Mouse (Mus musculus): Measurements from ENCODE around the gene Taf8.
A peak's percentile ranks its signal among the peaks of the same experiment; 100 is the strongest.

Gene Taf8

GRCm38 (mm10) chr17:47501946-47502706, at the start of gene Taf8:
TSS of gene Taf8 (minus strand) at chr17:47502292.
- peak; percentile 92 for DNase-seq (ENCODE audit: low spot score in 2 of 2)

DNA sequence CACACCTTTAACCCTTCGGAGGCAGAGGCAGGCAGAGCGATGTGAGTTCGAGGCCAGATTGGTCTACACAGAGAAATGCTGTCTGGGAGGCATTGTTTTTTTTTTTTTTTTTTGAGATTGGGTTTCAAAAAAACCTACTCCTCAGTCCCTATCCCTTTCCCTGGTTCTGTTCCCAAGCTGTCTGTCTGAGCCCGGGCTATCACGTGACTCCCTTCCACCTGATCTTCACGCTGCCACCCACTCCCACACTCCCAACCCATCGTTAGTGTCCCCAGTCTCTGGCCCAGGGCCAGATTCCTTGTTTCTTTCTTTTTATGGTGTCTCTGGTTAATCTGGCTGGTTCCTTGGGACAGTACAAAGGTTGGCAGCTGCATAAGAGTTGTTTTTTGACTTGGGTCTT, 49.0 kb upstream of the Taf8 start:
- no peak for DNase-seq (ENCODE audit: low spot score in 2 of 2)

DNA sequence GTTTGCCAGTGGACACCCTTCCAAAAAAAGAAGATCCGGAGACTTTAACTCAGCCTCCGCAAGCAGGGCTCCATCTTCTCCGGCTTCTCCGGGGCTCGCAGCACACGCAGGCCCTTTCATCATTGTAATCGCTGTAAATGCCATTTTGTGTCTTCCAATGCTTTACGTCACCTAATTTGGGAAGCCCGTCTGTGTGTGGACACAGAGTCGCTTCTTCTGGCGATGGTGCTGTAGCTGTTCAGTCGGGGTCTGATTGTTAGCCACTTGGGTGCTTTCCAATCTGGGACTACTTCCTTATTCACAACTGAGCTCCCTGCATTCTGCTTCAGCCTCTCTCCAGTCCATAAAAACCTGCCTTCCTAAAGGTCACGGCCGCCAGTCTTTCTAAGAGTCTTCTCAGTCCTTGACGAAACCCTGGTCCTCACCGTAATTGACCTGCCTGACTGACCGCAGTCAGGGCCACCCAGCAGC, 43.8 kb upstream of the Taf8 start:
- DNase-seq (ENCODE audit: low spot score in 2 of 2) = no peak

GRCm38 (mm10) chr17:47545154-47545553, 43.1 kb upstream of the Taf8 start:
- DNase-seq (ENCODE audit: low spot score in 2 of 2) = no peak

- DNase-seq (ENCODE audit: low spot score in 2 of 2) = no peak
These were observed 41.1 kb upstream of the Taf8 start for GRCm38 (mm10) chr17:47543051-47543650.

DNA sequence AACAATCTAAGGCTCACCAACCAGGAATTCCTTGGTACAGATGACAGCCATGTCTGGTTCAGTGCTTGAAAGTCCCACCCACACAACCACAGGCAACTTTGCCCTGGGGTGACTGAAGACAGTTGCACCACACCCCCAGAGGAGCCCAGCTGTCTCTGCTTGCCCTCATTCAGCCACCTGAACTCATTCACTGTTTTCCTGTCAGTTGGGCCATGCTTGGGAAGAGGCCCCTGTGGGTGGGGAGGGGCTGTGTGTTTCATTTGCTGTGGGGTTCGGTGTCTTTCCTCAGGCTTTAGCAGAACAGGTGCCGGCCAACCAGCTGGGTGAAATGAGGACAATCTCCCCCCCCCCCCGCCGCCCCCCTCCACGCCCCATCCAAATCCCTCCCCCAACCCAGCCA, 40.0 kb upstream of the Taf8 start:
- DNase-seq (ENCODE audit: low spot score in 2 of 2) = no peak

DNA sequence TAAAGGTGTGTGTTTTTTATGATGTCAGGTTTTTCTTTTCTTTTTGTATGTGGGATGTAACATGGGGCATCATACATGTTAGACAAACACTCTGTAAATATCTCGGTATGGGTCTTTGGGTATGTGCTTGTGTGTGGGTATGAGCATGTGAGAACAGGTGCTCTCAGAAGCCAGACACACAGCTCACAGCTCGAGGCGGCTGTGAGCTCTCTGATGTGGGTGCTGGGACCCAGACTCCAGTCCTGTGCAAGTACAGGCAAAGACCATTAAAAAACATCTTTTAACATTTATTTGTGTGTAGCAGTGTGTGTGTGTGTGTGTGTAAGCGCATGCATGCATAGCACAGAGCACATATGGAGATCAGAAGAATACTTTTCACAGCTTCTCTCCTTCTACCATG, 37.0 kb upstream of the Taf8 start:
- no peak for DNase-seq (ENCODE audit: low spot score in 2 of 2)

DNA sequence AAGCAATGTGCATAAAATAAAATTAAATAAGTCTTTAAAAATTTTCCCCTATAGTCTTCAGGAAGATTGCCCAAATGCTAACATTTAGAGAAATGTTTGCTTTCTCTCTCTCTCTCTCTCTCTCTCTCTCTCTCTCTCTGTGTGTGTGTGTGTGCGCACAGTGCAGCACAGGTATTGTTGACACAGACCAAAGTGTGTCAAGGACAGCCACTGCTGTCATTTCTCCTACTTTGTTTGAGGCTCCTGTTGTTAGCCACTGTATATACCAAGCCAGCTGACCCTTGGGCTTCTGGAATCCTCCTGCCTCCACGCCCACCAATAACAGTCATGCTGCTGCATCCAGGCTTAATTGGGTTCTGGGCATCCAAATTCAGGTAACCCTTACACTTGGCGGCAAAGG, 36.0 kb upstream of the Taf8 start:
- no peak for DNase-seq (ENCODE audit: low spot score in 2 of 2)

GRCm38 (mm10) chr17:47535812-47536236, 33.7 kb upstream of the Taf8 start:
- DNase-seq (ENCODE audit: low spot score in 2 of 2) = no peak

GRCm38 (mm10) chr17:47533691-47534090, 31.6 kb upstream of the Taf8 start:
- no peak for DNase-seq (ENCODE audit: low spot score in 2 of 2)

GRCm38 (mm10) chr17:47532364-47532763, 30.3 kb upstream of the Taf8 start:
- no peak for DNase-seq (ENCODE audit: low spot score in 2 of 2)

DNA sequence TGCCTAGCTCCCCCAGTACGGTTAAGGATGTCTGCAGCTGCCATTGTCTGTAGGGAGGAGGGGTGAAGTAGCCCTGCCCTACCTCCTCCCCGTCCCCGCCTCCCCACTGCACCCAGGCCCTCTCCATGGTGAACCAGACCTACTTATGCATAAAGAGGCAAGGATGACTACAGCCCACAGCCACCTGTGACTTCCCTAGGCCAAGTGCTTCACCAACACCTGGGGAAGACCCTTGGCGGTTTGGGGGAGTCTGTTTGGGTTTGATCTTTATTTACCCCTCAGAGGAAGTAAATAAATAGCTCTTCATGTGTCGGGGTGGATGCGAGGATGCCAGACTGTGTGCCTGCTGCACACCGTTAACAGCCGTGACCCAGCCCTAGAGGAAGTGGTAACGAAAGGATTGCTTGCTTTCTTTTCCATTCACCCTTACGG, 29.3 kb upstream of the Taf8 start:
- no peak for DNase-seq (ENCODE audit: low spot score in 2 of 2)

DNA sequence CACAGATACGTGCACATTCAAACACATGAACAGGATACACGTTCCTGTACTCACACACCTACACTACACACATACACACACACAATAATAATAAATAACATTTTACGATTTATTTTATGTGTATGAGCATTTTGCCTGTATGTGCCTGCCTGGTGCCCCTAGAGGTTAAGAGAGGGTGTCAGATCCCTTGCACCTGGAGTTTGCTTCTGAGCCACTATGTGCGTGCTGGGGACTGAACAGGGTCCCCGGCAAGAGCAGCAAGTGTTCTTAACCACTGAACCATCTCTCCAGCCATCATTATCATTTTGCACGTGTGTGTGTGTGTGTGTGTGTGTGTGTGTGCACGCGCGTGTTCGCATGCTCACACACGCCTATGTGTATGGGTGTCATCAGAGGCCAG, 27.5 kb upstream of the Taf8 start:
- DNase-seq (ENCODE audit: low spot score in 2 of 2) = no peak

DNA sequence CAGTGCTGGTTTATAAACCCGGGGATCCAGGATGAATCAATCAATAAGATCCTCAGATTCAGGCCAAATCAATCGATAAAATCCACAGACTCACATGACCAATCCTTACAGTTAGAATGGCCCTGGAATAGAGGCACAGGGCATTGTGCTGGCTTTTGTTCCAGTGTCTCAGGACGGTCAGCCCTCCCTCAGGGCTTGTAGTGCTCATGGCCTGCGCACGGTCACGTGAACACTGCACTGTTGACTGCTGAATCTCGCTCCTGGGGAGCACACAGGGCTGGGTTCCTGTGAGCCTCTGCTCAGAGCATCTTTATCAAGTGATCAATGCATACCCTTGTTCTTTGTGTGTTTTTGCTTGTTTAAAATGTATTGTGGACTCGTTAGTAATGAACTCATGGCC, 26.8 kb upstream of the Taf8 start:
- DNase-seq (ENCODE audit: low spot score in 2 of 2) = no peak

DNA sequence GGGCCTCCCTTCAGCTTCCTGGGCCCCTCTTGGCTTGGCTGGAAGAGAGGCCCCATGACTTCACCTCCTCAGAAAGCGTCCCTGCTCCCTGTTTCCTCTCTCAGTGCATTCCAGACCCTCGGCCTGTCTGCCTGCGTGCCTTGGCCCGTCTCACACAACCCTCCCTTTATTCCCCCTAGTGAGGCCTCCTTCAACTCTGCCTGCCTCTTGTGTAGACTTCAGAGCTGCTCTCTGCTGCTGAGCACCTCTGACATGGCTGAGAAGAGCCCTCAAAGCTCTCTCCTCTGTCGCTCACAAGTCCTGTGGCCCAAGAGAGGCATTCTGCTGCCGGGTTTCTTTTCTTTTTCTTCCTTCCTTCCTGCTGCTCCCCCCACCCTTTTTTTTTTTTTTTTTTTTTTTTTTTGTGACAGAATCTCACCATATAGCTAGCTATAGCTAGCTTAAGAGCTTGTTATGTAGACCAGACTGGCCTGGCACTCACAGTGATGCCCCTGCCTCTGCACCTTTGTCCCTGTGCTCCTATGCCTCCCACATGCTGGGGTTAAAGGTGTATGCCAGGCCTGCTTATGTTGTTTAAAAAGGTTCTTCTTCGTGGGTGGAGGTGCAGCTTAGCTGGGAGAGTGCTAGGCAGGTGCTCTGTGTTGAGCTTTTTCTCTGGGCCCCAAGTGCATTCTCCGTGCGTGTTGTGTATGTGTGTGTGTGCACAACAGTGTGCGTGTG, 25.6 kb upstream of the Taf8 start:
- DNase-seq (ENCODE audit: low spot score in 2 of 2) = peak; percentile 64 to 65

DNA sequence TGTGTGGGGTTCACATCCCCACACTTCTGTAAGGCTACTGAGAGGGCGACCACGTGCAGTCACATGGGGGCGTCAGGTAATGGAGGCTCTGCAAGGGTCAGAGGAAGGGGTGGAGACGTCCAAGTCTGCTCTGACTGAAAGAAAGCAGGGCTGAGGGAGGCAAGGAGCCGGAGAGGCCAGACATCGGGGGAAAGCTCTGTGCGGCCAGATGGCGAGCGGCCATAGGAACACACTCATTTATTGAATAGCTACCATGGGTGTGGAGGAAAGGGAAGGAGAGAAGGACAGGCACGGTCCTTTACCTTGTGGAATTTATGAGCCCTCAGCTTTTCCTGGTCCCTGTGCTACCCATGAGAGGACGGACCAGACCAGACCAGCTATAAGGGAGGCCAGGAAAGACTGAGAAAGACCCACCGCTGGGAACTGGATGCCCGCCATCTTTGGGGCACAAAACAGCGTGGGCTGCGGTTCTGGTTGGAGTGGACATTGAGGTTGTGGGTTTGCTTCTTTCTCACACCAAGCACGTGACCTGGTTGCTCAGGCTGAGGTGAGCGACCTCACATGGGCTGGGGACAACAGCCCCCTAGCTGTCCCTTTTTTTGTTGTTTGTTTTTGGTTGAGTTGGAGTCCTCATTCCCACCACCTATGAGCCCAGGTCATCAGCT, 24.9 kb upstream of the Taf8 start:
- peak; percentile 59 to 65 for DNase-seq (ENCODE audit: low spot score in 2 of 2)

- no peak for DNase-seq (ENCODE audit: low spot score in 2 of 2)
These were observed 22.9 kb upstream of the Taf8 start for GRCm38 (mm10) chr17:47524991-47525390.

- no peak for DNase-seq (ENCODE audit: low spot score in 2 of 2)
These were observed 22.0 kb upstream of the Taf8 start for GRCm38 (mm10) chr17:47524055-47524454.

- DNase-seq (ENCODE audit: low spot score in 2 of 2) = peak in 1 of 2 experiments; percentile 53
These were observed 21.2 kb upstream of the Taf8 start for GRCm38 (mm10) chr17:47523211-47523682.

- no peak for DNase-seq (ENCODE audit: low spot score in 2 of 2)
These were observed 20.4 kb upstream of the Taf8 start for GRCm38 (mm10) chr17:47522536-47522935.

DNA sequence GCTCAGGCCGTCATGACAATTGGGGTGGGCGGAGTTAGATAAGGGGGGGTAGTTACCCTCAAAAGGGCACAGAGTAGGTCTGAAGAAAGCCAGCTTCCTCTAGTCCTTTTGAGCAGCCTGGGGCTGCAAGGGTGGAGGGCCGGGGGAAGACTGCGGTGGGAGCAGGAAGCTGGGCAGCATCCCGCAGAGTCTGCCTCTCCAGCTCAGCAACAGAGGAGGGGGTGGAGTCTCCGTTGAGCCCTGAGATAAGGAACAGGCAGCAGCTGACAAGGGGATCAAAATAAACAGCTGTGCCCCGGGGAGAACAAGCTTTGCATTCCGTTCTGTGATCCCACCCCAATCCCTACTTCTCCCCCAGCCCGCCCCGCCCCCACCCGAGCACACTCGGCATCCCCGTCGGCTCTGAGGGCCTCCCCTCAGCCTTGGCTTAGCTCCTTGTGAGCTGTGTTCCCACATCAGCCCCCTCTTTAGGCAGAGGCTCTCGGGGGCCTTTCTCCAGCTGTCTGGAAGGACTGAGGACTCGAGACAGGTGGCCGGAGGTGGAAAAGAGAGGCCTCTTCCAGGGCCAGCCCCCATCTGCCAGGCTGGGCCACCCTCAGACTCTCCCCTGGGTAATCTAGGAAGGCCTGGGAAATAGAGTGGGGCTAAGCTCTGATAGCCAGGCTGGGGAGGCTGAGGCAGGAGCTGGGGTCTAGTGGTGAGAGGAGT, 19.6 kb upstream of the Taf8 start:
- DNase-seq (ENCODE audit: low spot score in 2 of 2) = peak; percentile 72 to 81
